Mouse (Mus musculus): Measurements from ENCODE around the gene Adamts14. TPM values are rescaled to one million over a fixed set of nuclear protein-coding genes. Genes with fewer than 3 reads are reported as not detected.

The Adamts14 gene
- polyA plus RNA-seq (2015; fragmentation: Nextera tagmentation; extraction: Ambion mirVana) = 1.3 and 1.9 TPM in 2 replicates

DNA sequence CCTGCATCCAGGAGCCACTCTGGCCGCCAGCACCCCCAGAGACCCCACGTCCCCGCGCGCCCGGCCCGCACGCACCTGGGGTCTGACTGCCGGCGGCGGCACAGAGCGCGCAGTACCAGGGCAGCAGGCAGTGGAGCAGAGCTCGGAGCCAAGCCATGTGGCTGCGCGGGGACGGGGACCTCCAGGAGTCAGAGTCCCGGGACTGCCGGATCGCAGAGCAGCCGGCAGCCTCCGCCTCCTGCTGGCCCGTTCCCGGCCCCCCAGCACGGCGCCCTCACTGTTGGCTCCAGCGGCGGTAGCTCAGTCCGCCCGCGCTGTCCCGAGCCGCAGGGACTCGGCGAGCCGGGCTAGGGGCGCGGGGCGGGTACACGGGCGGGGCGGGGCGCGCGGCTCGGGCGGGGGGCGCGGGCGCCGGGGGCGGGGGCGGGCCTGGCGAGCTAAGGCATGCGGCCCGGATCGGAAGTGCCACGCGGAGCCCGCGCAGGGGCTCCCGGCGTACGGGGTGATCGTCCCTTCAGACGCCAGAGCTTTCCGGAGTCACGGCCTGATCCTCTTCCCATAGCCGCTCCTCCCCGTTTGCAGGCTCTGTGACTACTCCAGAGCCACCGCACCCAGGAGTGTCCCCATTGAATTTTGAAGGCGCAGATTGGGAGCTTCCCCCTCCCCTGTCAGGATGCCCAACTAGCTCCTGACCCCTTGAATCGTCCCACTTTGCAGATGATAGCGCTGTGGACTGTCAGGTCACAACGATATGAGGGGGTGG is at the start of gene Adamts14:
Adamts14 (minus strand) TSS at position 358 of the 763 bp plus-strand sequence.
- peak within 1 kb of the TSS; percentile 60 for H3K4me3 ChIP-seq (replicated peaks)
- no peaks in the 10 kb centered on the region for H3K9me3 ChIP-seq (replicated peaks)
- H3K9ac ChIP-seq = peak within 1 kb of the TSS; percentile 64
- H3K27ac ChIP-seq = peak within 1 kb of the TSS; percentile 56
- peaks cover 20% of the 10 kb centered on the region for H3K27me3 ChIP-seq
- 1% methylated on average over 49 of the region's 75 CpGs for WGBS
- ATAC-seq (replicated peaks; ENCODE audit: low FRiP score) = peak; percentile 68
- peaks cover 39% of the 10 kb centered on the region for H3K4me1 ChIP-seq
- H3K36me3 ChIP-seq = no peaks in the 10 kb centered on the region
- H3K4me2 ChIP-seq = peak within 1 kb of the TSS; percentile 96

DNA sequence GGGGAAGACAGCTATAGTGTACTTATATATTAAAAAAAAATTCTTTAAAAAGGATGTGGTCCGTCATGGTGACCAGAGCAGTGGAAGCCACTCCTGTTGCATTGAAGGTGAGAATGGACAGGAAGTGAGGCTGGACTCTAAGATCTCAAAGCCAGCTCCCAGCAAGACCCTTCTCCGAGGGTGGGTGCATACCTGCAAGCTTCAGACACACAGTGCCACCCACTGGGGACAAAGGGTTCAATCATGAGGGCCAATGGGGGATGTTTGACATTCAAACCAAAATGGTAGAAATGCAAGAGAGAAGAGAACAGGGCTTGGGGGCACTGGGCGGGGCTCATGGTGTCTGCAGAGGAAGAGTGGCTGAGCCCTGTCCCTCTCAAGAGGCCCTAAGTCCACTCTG is 45.3 kb upstream of the Adamts14 start:
- Histone ChIP-seq H3K27me3 (no peaks in the 10 kb centered on the region), H3K27ac (no peak overlapping the region), H3K9ac (no peak overlapping the region), H3K36me3 (peaks cover 43% of the 10 kb centered on the region), H3K4me3 (replicated peaks) (no peak overlapping the region), H3K4me1 (peaks cover 10% of the 10 kb centered on the region; the same call in 1 of the 2 replicates), H3K9me3 (replicated peaks) (no peaks in the 10 kb centered on the region), H3K4me2 (no peak overlapping the region)
- ATAC-seq (replicated peaks; ENCODE audit: low FRiP score) = no peak
- WGBS = 88% methylated on average over 3 of the region's 3 CpGs

DNA sequence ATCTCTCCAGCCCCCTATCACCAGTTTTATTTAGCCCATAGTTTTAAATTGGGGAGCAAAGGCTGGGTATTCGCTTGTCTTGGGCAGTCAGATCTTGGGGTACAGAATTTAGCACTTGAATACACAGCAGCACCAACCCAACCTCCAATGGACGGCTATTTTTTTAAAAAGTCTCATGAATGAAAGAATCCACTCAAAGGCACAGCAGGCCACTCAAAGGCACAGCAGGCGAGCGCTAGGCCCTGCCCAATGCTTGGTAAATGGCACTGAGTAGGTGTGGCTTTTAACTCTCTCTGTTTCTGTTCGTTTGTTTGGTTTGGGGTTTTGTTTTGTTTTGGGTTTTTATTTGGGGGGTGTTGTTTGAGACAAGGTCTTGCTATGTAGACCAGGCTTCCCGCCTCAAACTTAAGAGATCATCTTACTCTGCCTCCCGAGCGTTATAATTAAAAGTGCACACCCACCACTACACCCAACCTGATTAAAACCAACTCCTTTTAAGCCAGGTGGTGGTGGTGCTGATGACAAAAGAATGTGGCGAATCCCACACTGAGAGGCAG is 42.2 kb upstream of the Adamts14 start:
- no peak for ATAC-seq (replicated peaks; ENCODE audit: low FRiP score)
- 59% methylated on average over 9 of the region's 9 CpGs for WGBS
- Histone ChIP-seq H3K4me1 (peaks cover 20% of the 10 kb centered on the region), H3K9me3 (replicated peaks) (no peaks in the 10 kb centered on the region), H3K9ac (no peak overlapping the region), H3K4me2 (no peak overlapping the region), H3K4me3 (replicated peaks) (no peak overlapping the region), H3K27ac (no peak overlapping the region), H3K36me3 (peaks cover 17% of the 10 kb centered on the region), H3K27me3 (no peaks in the 10 kb centered on the region)

DNA sequence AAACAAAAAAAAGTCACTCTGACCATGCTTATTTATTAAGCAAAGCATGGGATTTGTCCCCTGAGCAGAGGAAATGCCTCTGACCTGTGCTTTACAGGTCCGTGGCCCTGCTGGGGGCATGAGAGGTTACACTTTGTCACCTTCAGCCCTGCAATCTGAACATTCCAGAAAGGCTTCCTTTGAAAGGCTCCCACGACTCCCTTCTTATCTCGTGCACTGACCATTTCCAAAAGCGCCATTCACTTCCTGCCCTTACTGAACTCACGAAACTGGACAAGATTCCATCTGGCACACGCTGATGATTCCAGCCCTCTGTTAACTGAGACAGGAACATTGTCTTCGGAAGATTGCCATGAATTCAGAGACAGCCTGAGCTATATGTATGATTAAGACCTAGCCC is 40.5 kb upstream of the Adamts14 start:
- ATAC-seq (replicated peaks; ENCODE audit: low FRiP score) = no peak
- WGBS = 34% methylated on average over 7 of the region's 7 CpGs
- no peak overlapping the region for H3K9ac ChIP-seq

DNA sequence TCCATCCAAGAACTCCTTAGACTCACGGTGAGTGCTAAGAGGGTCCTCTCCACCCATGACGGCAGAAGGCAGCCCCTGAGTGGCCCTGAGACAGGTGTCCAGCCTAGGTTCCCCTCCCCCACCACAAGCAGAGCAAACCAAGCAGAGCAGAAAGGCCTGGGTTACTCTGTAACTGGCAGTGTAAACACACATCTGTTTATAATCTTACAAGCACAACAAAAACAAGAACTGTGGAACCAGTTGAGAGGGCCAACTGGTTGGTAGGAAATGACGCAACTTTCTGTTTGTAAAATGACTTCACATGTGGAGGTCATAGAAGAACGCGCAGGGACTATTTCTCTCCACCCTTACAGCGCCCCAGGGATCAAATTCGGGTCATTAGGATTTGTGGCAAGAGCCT is 39.5 kb upstream of the Adamts14 start:
- Histone ChIP-seq H3K4me1 (peaks cover 29% of the 10 kb centered on the region), H3K9me3 (replicated peaks) (no peaks in the 10 kb centered on the region), H3K27ac (peak overlapping the region; percentile 67), H3K4me3 (replicated peaks) (no peak overlapping the region), H3K4me2 (no peak overlapping the region), H3K36me3 (no peaks in the 10 kb centered on the region), H3K9ac (no peak overlapping the region), H3K27me3 (no peaks in the 10 kb centered on the region)
- WGBS = 20% methylated on average over 7 of the region's 7 CpGs
- peak; percentile 79 for ATAC-seq (replicated peaks; ENCODE audit: low FRiP score)

More for the DNA sequence above, 40.5 kb upstream of the Adamts14 start:
- Histone ChIP-seq H3K4me1 (peaks cover 25% of the 10 kb centered on the region), H3K36me3 (peaks cover 3% of the 10 kb centered on the region), H3K4me3 (replicated peaks) (no peak overlapping the region), H3K9me3 (replicated peaks) (no peaks in the 10 kb centered on the region), H3K27ac (no peak overlapping the region), H3K4me2 (no peak overlapping the region), H3K27me3 (no peaks in the 10 kb centered on the region)

DNA sequence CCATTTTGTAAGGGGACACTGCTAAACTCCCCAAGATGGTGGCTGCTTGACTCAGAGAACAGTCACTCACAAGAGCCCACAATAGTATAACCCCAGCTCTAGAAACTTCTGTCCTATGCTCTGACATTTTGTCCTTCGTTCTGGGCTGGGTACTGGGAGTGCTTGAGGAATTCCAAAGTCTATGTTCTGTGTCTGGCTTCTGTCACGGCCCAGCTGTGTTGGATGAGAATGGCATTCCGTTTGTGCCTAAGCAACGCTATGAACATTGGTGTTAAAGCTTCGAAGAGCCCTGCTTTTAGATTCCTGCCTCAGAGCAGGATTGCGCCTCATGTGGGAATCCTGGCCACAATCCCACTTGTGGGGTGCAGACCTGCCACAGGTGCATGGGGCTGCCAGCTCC is 38.9 kb upstream of the Adamts14 start:
- peak; percentile 9; the same call in 1 of the 2 replicates for ATAC-seq (replicated peaks; ENCODE audit: low FRiP score)
- Histone ChIP-seq H3K9ac (no peak overlapping the region), H3K27ac (peak overlapping the region; percentile 67), H3K4me3 (replicated peaks) (no peak overlapping the region), H3K4me1 (peaks cover 24% of the 10 kb centered on the region), H3K36me3 (no peaks in the 10 kb centered on the region), H3K9me3 (replicated peaks) (no peaks in the 10 kb centered on the region), H3K27me3 (no peaks in the 10 kb centered on the region), H3K4me2 (no peak overlapping the region)
- WGBS = 67% methylated on average over 6 of the region's 6 CpGs

DNA sequence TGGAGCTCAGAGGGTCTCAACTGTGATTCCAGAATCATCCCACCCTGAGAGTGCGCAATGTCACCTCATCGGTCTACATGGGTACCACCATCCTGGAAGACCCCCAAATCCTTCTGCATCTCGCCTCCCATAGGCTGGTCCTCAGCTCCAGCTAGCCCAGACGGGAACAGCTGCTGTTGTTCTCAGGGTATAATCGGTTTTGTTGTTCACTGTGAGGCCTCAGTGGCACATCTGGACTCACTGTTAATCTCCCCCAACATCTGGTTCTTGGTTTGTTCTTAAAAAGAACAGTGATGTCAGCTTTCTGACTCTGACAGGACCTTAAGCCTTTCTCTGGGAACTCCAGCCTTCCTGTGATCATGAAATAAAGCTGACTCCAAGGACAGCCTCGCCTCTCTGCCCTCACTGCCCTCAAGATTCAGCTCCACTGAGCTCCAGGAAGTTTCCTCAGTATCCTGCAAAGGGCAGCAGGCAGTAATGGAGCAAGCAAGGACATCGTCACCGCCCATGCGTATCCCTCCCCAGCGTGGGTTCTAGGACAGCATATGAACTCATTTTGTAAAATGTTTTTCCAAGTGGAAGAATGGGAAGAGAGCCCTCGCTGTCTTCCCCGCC is 35.6 kb upstream of the Adamts14 start:
- Histone ChIP-seq H3K9ac (no peak overlapping the region), H3K27me3 (no peaks in the 10 kb centered on the region), H3K36me3 (no peaks in the 10 kb centered on the region), H3K27ac (0 out of 2 replicates have a peak overlapping the region, but pooled peaks have one; percentile 7), H3K4me3 (replicated peaks) (no peak overlapping the region), H3K4me1 (peaks cover 19% of the 10 kb centered on the region), H3K4me2 (no peak overlapping the region), H3K9me3 (replicated peaks) (no peaks in the 10 kb centered on the region)
- 47% methylated on average over 12 of the region's 12 CpGs for WGBS
- ATAC-seq (replicated peaks; ENCODE audit: low FRiP score) = no peak

DNA sequence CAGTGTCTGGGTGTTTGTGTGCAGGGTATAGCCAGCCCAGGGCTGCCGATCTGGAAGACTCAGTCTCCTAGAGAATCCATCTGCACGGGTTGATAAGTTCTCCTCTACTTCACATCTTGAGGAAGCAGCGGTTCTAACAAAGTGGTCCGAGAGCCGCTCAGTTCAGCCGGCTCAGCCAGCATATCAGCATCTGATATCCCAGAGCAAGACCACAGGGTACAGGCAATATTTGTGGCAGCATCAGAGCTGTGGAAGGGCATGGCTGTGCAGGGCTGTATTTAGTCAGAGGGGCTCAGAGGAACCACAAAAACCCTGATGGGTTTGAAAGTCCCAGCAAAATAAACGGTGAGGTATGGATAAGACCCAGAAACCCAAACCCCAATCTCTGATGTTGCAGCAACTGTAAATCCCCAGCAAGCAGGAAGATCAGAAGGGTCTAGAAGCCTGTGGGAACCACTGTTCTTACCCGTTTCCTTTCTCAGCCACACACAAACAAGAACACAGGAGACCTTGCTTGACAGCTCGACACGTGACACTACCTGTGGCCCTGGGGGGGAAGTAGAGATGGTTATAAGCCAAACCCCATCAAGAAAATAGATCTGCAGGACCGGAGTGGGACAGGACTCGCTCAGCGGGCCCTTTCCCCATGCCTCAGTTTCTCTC is 32.8 kb upstream of the Adamts14 start:
- Histone ChIP-seq H3K9ac (no peak overlapping the region), H3K27ac (no peak overlapping the region), H3K9me3 (replicated peaks) (no peaks in the 10 kb centered on the region), H3K36me3 (no peaks in the 10 kb centered on the region), H3K4me3 (replicated peaks) (no peak overlapping the region), H3K4me2 (no peak overlapping the region), H3K4me1 (peaks cover 9% of the 10 kb centered on the region), H3K27me3 (no peaks in the 10 kb centered on the region)
- WGBS = 84% methylated on average over 13 of the region's 13 CpGs
- no peak for ATAC-seq (replicated peaks; ENCODE audit: low FRiP score)

DNA sequence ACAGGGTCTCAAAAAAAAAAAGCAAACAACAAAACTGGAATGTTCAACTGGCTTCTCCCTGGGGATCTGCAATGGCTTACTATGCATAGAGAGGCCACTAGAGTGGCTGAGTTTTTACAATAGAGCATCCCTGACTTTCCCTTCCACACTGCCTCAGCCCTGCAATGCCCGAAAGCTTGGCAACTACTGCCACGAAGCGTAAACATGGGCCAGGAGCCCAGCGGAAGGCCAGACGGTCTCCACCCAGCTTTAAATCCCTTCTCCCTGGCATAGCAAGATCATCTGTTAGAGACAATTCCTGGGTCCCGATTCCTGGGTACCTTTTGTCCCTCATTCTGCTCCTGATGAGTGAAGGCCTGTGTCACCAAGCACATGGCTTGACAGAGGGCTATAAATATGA is 30.8 kb upstream of the Adamts14 start:
- Histone ChIP-seq H3K4me3 (replicated peaks) (no peak overlapping the region), H3K27ac (no peak overlapping the region), H3K4me1 (peaks cover 7% of the 10 kb centered on the region), H3K9ac (no peak overlapping the region), H3K36me3 (no peaks in the 10 kb centered on the region), H3K27me3 (no peaks in the 10 kb centered on the region), H3K9me3 (replicated peaks) (no peaks in the 10 kb centered on the region), H3K4me2 (no peak overlapping the region)
- no peak for ATAC-seq (replicated peaks; ENCODE audit: low FRiP score)
- WGBS = 81% methylated on average over 6 of the region's 6 CpGs

DNA sequence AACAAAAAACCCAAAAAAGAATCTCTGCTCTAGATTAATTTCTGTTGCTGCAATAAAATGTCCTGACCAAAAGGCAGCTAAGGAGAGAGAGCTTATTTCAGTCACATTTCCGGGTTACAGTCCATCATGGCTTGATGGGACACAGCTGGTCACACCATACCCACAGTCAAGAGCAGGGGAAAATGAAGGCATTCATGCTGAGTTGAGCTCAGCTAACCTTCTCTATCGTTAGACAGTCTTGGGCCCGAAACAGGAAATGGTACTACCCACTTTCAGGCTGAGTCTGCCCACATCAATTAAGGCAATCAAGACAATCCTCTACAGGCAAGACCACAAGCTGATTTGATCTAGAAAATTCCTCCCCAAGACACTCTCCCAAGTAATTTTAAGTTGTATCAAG is 27.8 kb upstream of the Adamts14 start:
- Histone ChIP-seq H3K9ac (no peak overlapping the region), H3K4me3 (replicated peaks) (no peak overlapping the region), H3K9me3 (replicated peaks) (no peaks in the 10 kb centered on the region), H3K4me2 (no peak overlapping the region), H3K27ac (no peak overlapping the region), H3K4me1 (no peaks in the 10 kb centered on the region), H3K27me3 (no peaks in the 10 kb centered on the region), H3K36me3 (no peaks in the 10 kb centered on the region)
- ATAC-seq (replicated peaks; ENCODE audit: low FRiP score) = no peak
- WGBS = 59% methylated on average over 3 of the region's 3 CpGs

DNA sequence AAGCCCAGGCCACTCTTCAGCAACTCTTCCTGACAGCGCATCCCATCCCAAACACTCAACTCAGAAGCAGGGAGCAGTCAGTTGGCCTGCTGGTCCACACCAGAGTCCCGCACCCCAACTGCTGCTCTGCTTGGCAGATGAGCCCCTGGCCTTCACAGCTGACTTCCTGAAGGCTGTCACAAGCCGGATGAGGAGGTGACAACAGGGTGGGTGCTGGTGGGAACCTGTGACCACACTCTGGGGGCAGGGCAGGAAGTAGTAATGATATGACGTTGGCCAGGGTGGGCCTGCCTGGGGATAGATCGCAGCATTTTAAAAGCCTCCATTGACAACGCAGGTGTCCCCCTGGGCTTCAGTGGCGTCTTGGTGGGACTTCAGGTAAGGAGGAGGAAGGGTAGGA is 24.2 kb upstream of the Adamts14 start, which contains the start of gene Prf1:
Prf1 (plus strand) TSS at position 357 of the 400 bp plus-strand sequence.
- Histone ChIP-seq H3K4me1 (no peaks in the 10 kb centered on the region), H3K9me3 (replicated peaks) (no peaks in the 10 kb centered on the region), H3K27me3 (no peaks in the 10 kb centered on the region), H3K27ac (no peak within 1 kb of the TSS), H3K4me3 (replicated peaks) (no peak within 1 kb of the TSS), H3K36me3 (no peaks in the 10 kb centered on the region), H3K4me2 (no peak within 1 kb of the TSS), H3K9ac (no peak within 1 kb of the TSS)
- 82% methylated on average over 7 of the region's 7 CpGs for WGBS
- no peak for ATAC-seq (replicated peaks; ENCODE audit: low FRiP score)
